Mouse (Mus musculus) urinary bladder, adult 2 months (tissue): Measurements from ENCODE around the gene Zfp281. TPM values are rescaled to one million over a fixed set of nuclear protein-coding genes. Genes with fewer than 3 reads are reported as not detected.
A peak's percentile ranks its signal among the peaks of the same experiment; 100 is the strongest.

ENCODE experiments used
- DNase-seq: peaks from one replicate; pipeline ENCODE4 v3.0.0; 2022; ENCODE audit warnings: low spot score
- polyA plus RNA-seq: library from polyadenylated mRNA; depleted of rRNA; stranded (reverse); fragments of >200 nt; gene quantifications from 2 replicates; pipeline ENCODE4 v1.2.3, GENCODE M21; 2012

The Zfp281 gene
- polyA plus RNA-seq, 1 experiment: 8.5 TPM

DNA sequence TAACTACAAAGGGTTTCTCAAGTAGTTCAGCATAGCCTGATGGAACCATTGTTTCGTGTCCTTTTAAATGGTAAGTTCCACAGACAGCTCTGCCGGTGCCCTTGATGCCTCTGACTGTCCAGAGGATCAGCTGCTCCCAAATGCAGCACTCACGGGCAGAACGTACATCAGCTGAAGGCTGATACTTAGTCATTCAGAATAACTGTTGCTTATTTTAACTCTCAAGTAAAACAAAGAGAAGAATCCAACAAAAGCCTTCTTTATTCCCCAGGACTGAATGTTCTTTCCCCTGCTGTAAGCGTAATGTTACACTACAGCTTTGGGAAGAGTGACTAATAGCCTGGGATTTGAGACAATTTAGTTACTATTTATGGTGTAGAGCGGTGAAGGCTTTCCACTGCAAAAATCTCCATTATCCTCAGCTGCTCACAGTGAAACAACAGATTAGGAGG lies 11.4 kb upstream of the Zfp281 start:
- DNase-seq: no peak

DNA sequence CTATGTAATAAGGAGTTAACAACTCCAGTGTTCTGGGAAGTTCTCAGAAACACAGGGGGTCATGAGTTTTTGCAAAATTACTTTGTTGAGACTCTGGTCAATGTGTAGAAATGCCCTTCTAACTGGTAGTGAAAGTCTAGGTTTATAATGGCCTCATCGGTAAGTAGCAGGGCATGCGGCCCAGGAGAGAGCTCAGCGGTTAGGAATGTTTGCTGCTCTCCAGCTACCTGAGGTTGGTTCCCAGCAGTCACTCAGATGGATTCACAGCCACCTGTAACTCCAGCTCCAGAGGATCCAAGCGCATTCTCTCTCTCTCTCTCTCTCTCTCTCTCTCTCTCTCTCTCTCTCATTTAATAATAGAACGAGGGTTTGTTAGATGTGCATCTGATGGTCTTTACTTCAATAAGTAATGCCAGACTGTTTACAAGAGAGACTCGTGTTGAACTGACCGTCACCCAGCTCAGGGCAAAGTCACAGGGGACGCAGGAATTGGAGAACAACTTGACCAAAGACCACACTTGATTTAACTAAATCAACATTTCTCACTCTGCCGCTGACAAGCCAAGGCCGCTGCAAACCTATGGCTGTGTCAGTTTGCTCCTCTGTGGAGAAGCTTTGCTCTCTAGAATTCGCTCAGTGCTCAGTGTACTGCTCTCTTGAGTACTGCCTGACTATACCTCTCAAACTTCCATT lies 9.8 kb upstream of the Zfp281 start:
- no peak for DNase-seq

- DNase-seq: no peak
Measured at GRCm38 (mm10) chr1:136617163-136617788, 7.4 kb upstream of the Zfp281 start.

DNA sequence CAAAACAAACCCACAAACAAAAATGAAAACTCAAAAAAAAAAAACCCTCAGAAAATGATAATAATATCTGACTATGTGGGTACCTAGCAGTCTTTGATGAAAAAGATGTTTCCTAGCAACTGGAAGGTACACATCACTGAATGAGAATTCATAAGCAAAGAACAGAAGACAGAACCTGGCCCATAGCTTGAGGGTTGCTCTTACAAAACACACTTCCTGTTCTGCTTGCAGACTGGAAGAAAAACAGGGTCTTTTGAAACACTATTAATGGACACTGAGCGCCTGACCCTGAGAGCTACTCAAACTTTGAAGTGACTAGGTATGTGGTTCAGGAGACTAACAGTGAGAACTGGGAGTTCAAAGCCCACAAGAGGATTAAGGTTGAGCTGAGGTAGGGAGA lies 6.1 kb upstream of the Zfp281 start:
- no peak for DNase-seq

- DNase-seq: peak; percentile 60
Measured at GRCm38 (mm10) chr1:136625019-136625895, 556 bp downstream of the Zfp281 start.

GRCm38 (mm10) chr1:136626141-136626540 lies 1.4 kb downstream of the Zfp281 start:
- DNase-seq: no peak

DNA sequence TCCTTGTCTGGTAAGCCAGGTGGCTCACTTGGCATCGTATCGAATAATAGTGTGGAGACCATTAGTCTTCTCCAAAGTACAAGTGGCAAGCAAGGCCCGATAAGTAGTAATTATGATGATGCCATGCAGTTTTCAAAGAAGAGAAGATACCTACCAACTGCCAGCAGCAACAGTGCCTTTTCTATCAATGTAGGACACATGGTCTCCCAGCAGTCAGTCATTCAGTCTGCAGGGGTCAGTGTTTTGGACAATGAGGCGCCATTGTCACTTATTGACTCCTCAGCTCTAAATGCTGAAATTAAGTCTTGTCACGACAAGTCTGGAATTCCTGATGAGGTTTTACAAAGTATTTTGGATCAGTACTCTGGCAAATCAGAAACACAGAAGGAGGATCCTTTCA lies 2.1 kb downstream of the Zfp281 start:
- no peak for DNase-seq

- no peak for DNase-seq
Measured at GRCm38 (mm10) chr1:136627591-136627990, 2.9 kb downstream of the Zfp281 start.

DNA sequence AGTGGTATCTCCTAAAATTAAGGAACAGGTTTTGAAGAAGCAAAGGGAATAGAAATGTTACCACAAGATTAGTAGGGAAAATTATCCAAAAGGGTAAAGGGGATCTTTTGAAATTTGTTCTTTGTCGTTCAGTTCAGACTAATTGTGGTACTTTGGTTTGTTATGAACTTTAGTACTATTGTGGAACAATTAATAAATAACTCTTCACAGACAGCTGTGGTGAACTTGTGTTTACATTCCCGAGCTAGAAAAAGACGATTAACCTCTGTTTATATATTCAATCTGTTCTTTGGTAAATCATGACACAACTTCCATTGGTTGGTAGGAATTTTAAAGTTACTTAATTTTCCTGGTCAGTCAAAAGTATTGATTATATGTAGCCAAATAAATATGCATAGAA lies 8.2 kb downstream of the Zfp281 start:
- no peak for DNase-seq

DNA sequence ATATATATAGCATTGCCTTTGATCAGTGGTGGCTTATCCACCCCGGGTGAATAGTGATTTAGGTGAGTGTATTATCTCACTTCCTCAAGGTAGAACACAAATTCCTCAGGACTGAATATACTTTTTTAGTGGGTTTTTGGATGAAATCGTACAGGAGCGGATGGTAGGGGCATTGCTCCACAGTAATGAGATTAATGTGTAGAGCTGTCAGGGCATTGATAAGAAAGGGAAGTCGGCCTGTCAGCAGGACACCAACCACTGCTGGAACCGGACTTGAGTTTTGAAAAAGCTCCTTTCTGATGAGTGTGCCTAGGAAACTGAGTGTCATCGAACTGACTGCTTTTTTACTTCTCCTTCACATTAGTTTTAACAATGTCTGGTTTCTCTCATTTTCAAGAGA lies 10.9 kb downstream of the Zfp281 start:
- DNase-seq: no peak

DNA sequence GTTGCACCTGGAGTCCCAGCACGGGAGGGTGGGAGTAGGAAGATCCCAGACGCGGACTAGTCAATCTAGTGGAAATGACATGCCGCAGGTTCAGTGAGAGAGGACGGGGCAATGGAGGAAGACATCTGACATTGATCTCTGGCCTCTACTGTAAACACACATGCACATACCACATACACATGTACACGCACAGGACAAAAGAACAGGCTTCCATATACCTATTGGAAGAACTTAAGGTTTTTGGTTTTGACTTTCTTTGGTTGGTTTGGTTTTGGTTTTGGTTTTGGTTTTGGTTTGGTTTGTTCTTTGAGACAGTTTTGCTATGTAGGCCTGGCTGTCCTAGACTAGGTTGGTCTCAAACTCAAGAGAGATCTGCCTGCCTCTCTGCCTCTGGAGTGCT lies 12.2 kb downstream of the Zfp281 start:
- DNase-seq: no peak

- no peak for DNase-seq
Measured at GRCm38 (mm10) chr1:136637696-136638095, 13.0 kb downstream of the Zfp281 start.

DNA sequence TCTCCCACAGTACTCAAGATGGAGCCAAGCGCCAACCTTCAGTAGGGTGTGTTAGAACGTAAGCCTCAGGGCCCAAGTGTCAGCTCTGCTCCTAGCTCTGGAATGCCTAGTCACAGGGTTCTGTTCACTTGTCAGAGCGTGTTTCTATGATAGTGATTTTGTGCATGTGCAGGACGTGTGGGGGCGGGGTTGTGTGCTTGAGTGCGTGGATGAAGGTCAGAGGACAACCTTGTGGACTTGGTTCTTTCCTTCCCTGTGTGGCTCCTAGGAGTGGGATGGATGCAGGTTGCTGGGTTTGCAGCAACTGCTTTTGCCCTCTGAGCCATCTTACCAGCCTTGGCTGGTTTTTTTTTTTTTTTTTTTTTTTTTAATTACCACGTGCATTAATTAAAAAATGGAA lies 13.5 kb downstream of the Zfp281 start:
- DNase-seq: no peak

- no peak for DNase-seq
Measured at GRCm38 (mm10) chr1:136638699-136639098, 14.0 kb downstream of the Zfp281 start.

GRCm38 (mm10) chr1:136639221-136639620 lies 14.5 kb downstream of the Zfp281 start:
- no peak for DNase-seq

- DNase-seq: no peak
Measured at GRCm38 (mm10) chr1:136642701-136643100, 18.0 kb downstream of the Zfp281 start.

DNA sequence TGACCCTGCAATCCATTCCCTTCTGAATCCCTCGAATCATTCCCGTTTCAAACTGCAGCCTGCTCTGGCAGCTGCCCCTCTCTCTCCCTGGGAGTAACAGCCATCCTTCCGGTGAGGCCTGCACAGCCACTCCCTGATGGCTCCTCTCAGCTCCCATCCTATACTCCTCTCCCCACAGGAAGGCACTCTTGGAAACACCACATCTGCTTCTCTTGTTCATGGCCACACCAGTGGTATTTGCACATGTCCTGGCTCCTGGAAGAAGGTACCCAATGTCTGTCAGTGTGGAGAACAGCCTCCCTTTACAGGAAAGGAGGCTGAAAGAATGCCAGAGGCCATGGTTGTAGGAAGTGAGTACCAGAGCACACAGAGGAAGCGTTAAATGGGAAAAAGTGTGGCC lies 19.8 kb downstream of the Zfp281 start:
- no peak for DNase-seq

GRCm38 (mm10) chr1:136645849-136646625 lies 21.3 kb downstream of the Zfp281 start:
- no peak for DNase-seq

DNA sequence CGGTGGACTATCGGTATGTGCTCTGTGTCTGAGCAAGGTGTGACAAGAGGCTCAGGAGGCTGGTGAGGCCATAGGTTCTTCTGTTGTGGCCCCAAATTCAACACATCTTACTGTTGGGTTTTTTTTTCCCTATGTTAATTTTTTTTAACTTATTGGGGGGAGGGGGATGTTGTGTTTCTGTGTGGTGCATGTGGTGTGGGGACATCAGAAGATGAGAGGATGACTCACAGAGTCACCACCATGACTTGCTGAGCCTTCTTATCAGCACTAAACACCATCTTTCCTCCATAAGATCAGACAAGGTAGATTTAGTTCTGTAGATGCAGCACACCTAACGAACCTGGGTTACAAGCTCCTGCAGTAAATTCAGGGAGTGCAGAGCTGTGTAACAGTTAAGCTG lies 27.4 kb downstream of the Zfp281 start:
- no peak for DNase-seq

GRCm38 (mm10) chr1:136653526-136653925 lies 28.8 kb downstream of the Zfp281 start:
- no peak for DNase-seq

GRCm38 (mm10) chr1:136654385-136654784 lies 29.7 kb downstream of the Zfp281 start:
- DNase-seq: no peak

DNA sequence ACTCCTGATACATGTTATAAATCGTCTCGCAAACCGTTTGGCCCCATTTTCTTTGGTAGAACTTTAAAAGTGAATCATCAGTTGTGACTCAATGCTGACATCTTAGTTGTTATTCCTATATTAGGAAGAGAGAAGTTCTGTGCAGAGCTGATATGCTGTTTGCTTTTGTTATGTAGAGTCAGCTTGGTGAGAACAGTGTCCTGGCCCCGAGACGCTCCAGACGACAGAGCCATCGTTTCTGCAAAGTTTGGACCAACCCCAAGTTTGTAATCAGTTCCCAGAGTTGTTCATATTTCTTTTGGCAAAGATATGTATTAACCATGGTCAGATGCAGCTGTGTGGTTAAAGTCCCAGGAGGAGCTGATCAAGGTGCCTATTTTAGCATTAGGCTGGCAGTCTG lies 31.9 kb downstream of the Zfp281 start:
- DNase-seq: no peak
